Mouse (Mus musculus) midbrain, embryonic 11.5 days (tissue): Measurements from ENCODE around the gene Exoc2. TPM values are rescaled to one million over a fixed set of nuclear protein-coding genes. Genes with fewer than 3 reads are reported as not detected.

ENCODE experiments used
- ATAC-seq: fragments of 200-750 bp; cut with Nextera tagmentation; 2 replicates; pipeline ENCODE4 v1.8.0; 2017; ENCODE audit warnings: moderate TSS enrichment, moderate library complexity; ENCODE audit not compliant: low FRiP score
- DNase-seq: peaks from one replicate; pipeline ENCODE4 v3.0.0; 2015; ENCODE audit warnings: low spot score; ENCODE audit errors: missing footprints
- H3K27ac ChIP-seq: fragments of 300-500 bp; sonication (generic); 2 replicates; pipeline ENCODE4 v1.5.1; 2014; ENCODE audit warnings: low read depth, low read length
- H3K27me3 ChIP-seq: fragments of 300-500 bp; sonication (generic); 2 replicates; pipeline ENCODE4 v1.6.1; 2014; ENCODE audit warnings: mild to moderate bottlenecking, low read length, moderate library complexity, mixed read lengths; ENCODE audit not compliant: control insufficient read depth, insufficient read depth
- H3K36me3 ChIP-seq: fragments of 300-500 bp; sonication (generic); 2 replicates; pipeline ENCODE4 v1.6.1; 2014; ENCODE audit warnings: mild to moderate bottlenecking, low read length, moderate library complexity, mixed read lengths; ENCODE audit not compliant: control insufficient read depth, insufficient read depth
- H3K4me1 ChIP-seq: fragments of 300-500 bp; sonication (generic); 2 replicates; pipeline ENCODE4 v1.6.1; 2014; ENCODE audit warnings: low read length; ENCODE audit not compliant: control insufficient read depth, insufficient read depth
- H3K4me2 ChIP-seq: fragments of 300-500 bp; sonication (generic); 2 replicates; pipeline ENCODE4 v1.6.1; 2014; ENCODE audit warnings: mild to moderate bottlenecking, moderate library complexity
- H3K4me3 ChIP-seq: fragments of 300-500 bp; sonication (generic); 2 replicates; pipeline ENCODE4 v1.5.1; 2014; ENCODE audit warnings: low read depth, low read length
- H3K9ac ChIP-seq: fragments of 300-500 bp; sonication (generic); 2 replicates; pipeline ENCODE4 v1.6.1; 2014; ENCODE audit warnings: low read length
- H3K9me3 ChIP-seq: fragments of 300-500 bp; sonication (generic); 2 replicates; pipeline ENCODE4 v1.6.1; 2016; ENCODE audit warnings: low read length; ENCODE audit not compliant: control insufficient read depth
- WGBS: fragments of 180-500 bp; shearing (Covaris S2); extraction: QIAGEN DNeasy Blood & Tissue Kit; methylation state at CpG from one replicate; pipeline ENCODE4 v1.1.7; 2014; 5-methylcytosine and 5-hydroxymethylcytosine counted together
- polyA plus RNA-seq: library from polyadenylated mRNA; unstranded; fragments of >200 nt; fragmentation: Nextera tagmentation; extraction: Ambion mirVana; gene quantifications from 2 replicates; pipeline ENCODE4 v1.2.1, GENCODE M21; 2014

Gene Exoc2
- polyA plus RNA-seq, 1 experiment from 2014 or later, result 41.3 TPM

- no peak for ATAC-seq
These were observed 164.7 kb downstream of the Exoc2 start for GRCm38 (mm10) chr13:30809240-30809639.

GRCm38 (mm10) chr13:30802336-30802955 is 171.4 kb downstream of the Exoc2 start:
- H3K36me3 ChIP-seq, result no peaks in the 10 kb centered on the region
- H3K27ac ChIP-seq, result no peak overlapping the region
- ATAC-seq (no peak), DNase-seq (no peak)
- WGBS, result 89% methylated on average over 5 of the region's 5 CpGs
- H3K9me3 ChIP-seq, result no peaks in the 10 kb centered on the region
- H3K27me3 ChIP-seq, result no peaks in the 10 kb centered on the region
- H3K9ac ChIP-seq, result no peak overlapping the region
- H3K4me3 ChIP-seq, result no peak overlapping the region
- no peak overlapping the region for H3K4me2 ChIP-seq
- H3K4me1 ChIP-seq, result no peaks in the 10 kb centered on the region

More at GRCm38 (mm10) chr13:30809240-30809639, 164.7 kb downstream of the Exoc2 start:
- Histone ChIP-seq H3K36me3 (no peaks in the 10 kb centered on the region), H3K9ac (no peak overlapping the region), H3K9me3 (no peaks in the 10 kb centered on the region), H3K4me1 (no peaks in the 10 kb centered on the region), H3K27ac (no peak overlapping the region), H3K4me2 (no peak overlapping the region), H3K4me3 (no peak overlapping the region), H3K27me3 (no peaks in the 10 kb centered on the region)
- WGBS, result 85% methylated on average over 7 of the region's 7 CpGs
- DNase-seq, result no peak

GRCm38 (mm10) chr13:30801886-30802285 is 172.0 kb downstream of the Exoc2 start:
- Histone ChIP-seq H3K27me3 (no peaks in the 10 kb centered on the region), H3K4me3 (no peak overlapping the region), H3K4me1 (no peaks in the 10 kb centered on the region), H3K9ac (no peak overlapping the region), H3K9me3 (no peaks in the 10 kb centered on the region), H3K27ac (no peak overlapping the region), H3K4me2 (no peak overlapping the region), H3K36me3 (no peaks in the 10 kb centered on the region)
- DNase-seq (no peak), ATAC-seq (no peak)
- WGBS, result 82% methylated on average over 4 of the region's 4 CpGs

GRCm38 (mm10) chr13:30795960-30796359 is 177.9 kb downstream of the Exoc2 start:
- H3K27ac ChIP-seq, result no peak overlapping the region
- no peak overlapping the region for H3K4me3 ChIP-seq
- no peak for ATAC-seq
- no peaks in the 10 kb centered on the region for H3K4me1 ChIP-seq
- no peak for DNase-seq
- H3K9me3 ChIP-seq, result no peaks in the 10 kb centered on the region
- WGBS, result 93% methylated on average over 4 of the region's 4 CpGs
- no peak overlapping the region for H3K9ac ChIP-seq
- no peaks in the 10 kb centered on the region for H3K27me3 ChIP-seq
- no peak overlapping the region for H3K4me2 ChIP-seq
- H3K36me3 ChIP-seq, result no peaks in the 10 kb centered on the region

GRCm38 (mm10) chr13:30793616-30794015 is 180.3 kb downstream of the Exoc2 start:
- Histone ChIP-seq H3K4me1 (no peaks in the 10 kb centered on the region), H3K9me3 (no peaks in the 10 kb centered on the region), H3K9ac (no peak overlapping the region), H3K36me3 (no peaks in the 10 kb centered on the region), H3K4me2 (no peak overlapping the region), H3K27me3 (no peaks in the 10 kb centered on the region), H3K27ac (no peak overlapping the region), H3K4me3 (no peak overlapping the region)
- DNase-seq (no peak), ATAC-seq (no peak)
- 89% methylated on average over 5 of the region's 5 CpGs for WGBS

- Histone ChIP-seq H3K4me3 (no peak overlapping the region), H3K27ac (no peak overlapping the region), H3K36me3 (no peaks in the 10 kb centered on the region), H3K9ac (no peak overlapping the region), H3K4me1 (no peaks in the 10 kb centered on the region), H3K27me3 (no peaks in the 10 kb centered on the region), H3K4me2 (no peak overlapping the region), H3K9me3 (no peaks in the 10 kb centered on the region)
- 91% methylated on average over 4 of the region's 4 CpGs for WGBS
- no peak for ATAC-seq
- DNase-seq, result no peak
These were observed 180.7 kb downstream of the Exoc2 start for GRCm38 (mm10) chr13:30793196-30793595.

- Histone ChIP-seq H3K4me3 (no peak overlapping the region), H3K27ac (no peak overlapping the region), H3K9me3 (no peaks in the 10 kb centered on the region), H3K4me2 (no peak overlapping the region), H3K4me1 (no peaks in the 10 kb centered on the region), H3K36me3 (no peaks in the 10 kb centered on the region), H3K27me3 (no peaks in the 10 kb centered on the region), H3K9ac (no peak overlapping the region)
- ATAC-seq (no peak), DNase-seq (no peak)
- WGBS, result 80% methylated on average over 3 of the region's 3 CpGs
These were observed 181.2 kb downstream of the Exoc2 start for GRCm38 (mm10) chr13:30792741-30793140.

GRCm38 (mm10) chr13:30792308-30792707 is 181.6 kb downstream of the Exoc2 start:
- WGBS, result 86% methylated on average over 9 of the region's 9 CpGs
- no peak for ATAC-seq
- no peak overlapping the region for H3K4me2 ChIP-seq
- no peaks in the 10 kb centered on the region for H3K9me3 ChIP-seq
- no peaks in the 10 kb centered on the region for H3K36me3 ChIP-seq
- H3K4me3 ChIP-seq, result no peak overlapping the region
- no peak for DNase-seq
- H3K4me1 ChIP-seq, result no peaks in the 10 kb centered on the region
- no peak overlapping the region for H3K27ac ChIP-seq
- no peaks in the 10 kb centered on the region for H3K27me3 ChIP-seq
- H3K9ac ChIP-seq, result no peak overlapping the region

GRCm38 (mm10) chr13:30790016-30790415 is 183.9 kb downstream of the Exoc2 start:
- DNase-seq (no peak), ATAC-seq (no peak)
- Histone ChIP-seq H3K4me1 (no peaks in the 10 kb centered on the region), H3K27ac (no peak overlapping the region), H3K36me3 (no peaks in the 10 kb centered on the region), H3K4me3 (no peak overlapping the region), H3K27me3 (no peaks in the 10 kb centered on the region), H3K9ac (no peak overlapping the region), H3K4me2 (no peak overlapping the region), H3K9me3 (no peaks in the 10 kb centered on the region)
- 71% methylated on average over 5 of the region's 5 CpGs for WGBS
